Mouse (Mus musculus): ENCODE results near the gene Sppl2c.
"Not testable (repeated sequence)": the region's sequence is repeated elsewhere in the genome, so short reads cannot be mapped to it uniquely, and the experiment has no call there.

Sppl2c gene

GRCm38 (mm10) chr11:104206573-104206972 lies 20.4 kb downstream of the Sppl2c start:
- peaks cover 21% of the 10 kb centered on the region for H3K27me3 ChIP-seq (ENCODE audit: insufficient read depth, low read length)
- no peak overlapping the region for H3K4me3 ChIP-seq (replicated peaks; ENCODE audit: low read length)
- H3K36me3 ChIP-seq (ENCODE audit: insufficient read depth, low read length): no peaks in the 10 kb centered on the region
- TF ChIP-seq CTCF (conservative IDR thresholded peaks at IDR 0.05; ENCODE audit: low read length) (no peak), POU5F1 (IDR thresholded peaks at IDR 0.05; ENCODE audit: borderline replicate concordance, low read length) (no peak), NANOG (IDR thresholded peaks at IDR 0.05; ENCODE audit: borderline replicate concordance, low read length) (no peak)
- H3K9me3 ChIP-seq (ENCODE audit: low read length): peaks cover 17% of the 10 kb centered on the region
- no peaks in the 10 kb centered on the region for H3K4me1 ChIP-seq (replicated peaks; ENCODE audit: low read depth, low read length)

GRCm38 (mm10) chr11:104209041-104209440 lies 22.9 kb downstream of the Sppl2c start:
- Histone ChIP-seq H3K27me3 (ENCODE audit: insufficient read depth, low read length) (peaks cover 21% of the 10 kb centered on the region), H3K4me1 (replicated peaks; ENCODE audit: low read depth, low read length) (no peaks in the 10 kb centered on the region), H3K4me3 (replicated peaks; ENCODE audit: low read length) (no peak overlapping the region), H3K9me3 (ENCODE audit: low read length) (no peaks in the 10 kb centered on the region), H3K36me3 (ENCODE audit: insufficient read depth, low read length) (no peaks in the 10 kb centered on the region)
- TF ChIP-seq NANOG (IDR thresholded peaks at IDR 0.05; ENCODE audit: borderline replicate concordance, low read length): no peak

- Histone ChIP-seq H3K36me3 (ENCODE audit: insufficient read depth, low read length) (no peaks in the 10 kb centered on the region), H3K9me3 (ENCODE audit: low read length) (no peaks in the 10 kb centered on the region), H3K4me1 (replicated peaks; ENCODE audit: low read depth, low read length) (peaks cover 6% of the 10 kb centered on the region), H3K4me3 (replicated peaks; ENCODE audit: low read length) (no peak overlapping the region), H3K27me3 (ENCODE audit: insufficient read depth, low read length) (peaks cover 13% of the 10 kb centered on the region)
- TF ChIP-seq NANOG (IDR thresholded peaks at IDR 0.05; ENCODE audit: borderline replicate concordance, low read length) (no peak), CTCF (conservative IDR thresholded peaks at IDR 0.05; ENCODE audit: low read length) (no peak), POU5F1 (IDR thresholded peaks at IDR 0.05; ENCODE audit: borderline replicate concordance, low read length) (no peak)
Measured at GRCm38 (mm10) chr11:104211251-104211650, 25.1 kb downstream of the Sppl2c start.

GRCm38 (mm10) chr11:104214128-104214527 lies 28.0 kb downstream of the Sppl2c start:
- TF ChIP-seq CTCF (conservative IDR thresholded peaks at IDR 0.05; ENCODE audit: low read length): peak; percentile 52
- H3K9me3 ChIP-seq (ENCODE audit: low read length); H3K27me3 ChIP-seq (ENCODE audit: insufficient read depth, low read length); H3K36me3 ChIP-seq (ENCODE audit: insufficient read depth, low read length); H3K4me1 ChIP-seq (replicated peaks; ENCODE audit: low read depth, low read length); H3K4me3 ChIP-seq (replicated peaks; ENCODE audit: low read length): not testable (repeated sequence)

- no peaks in the 10 kb centered on the region for H3K9me3 ChIP-seq (ENCODE audit: low read length)
- TF ChIP-seq NANOG (IDR thresholded peaks at IDR 0.05; ENCODE audit: borderline replicate concordance, low read length): no peak
- no peak for TF ChIP-seq POU5F1 (IDR thresholded peaks at IDR 0.05; ENCODE audit: borderline replicate concordance, low read length)
- TF ChIP-seq CTCF (conservative IDR thresholded peaks at IDR 0.05; ENCODE audit: low read length): no peak
- H3K27me3 ChIP-seq (ENCODE audit: insufficient read depth, low read length): no peaks in the 10 kb centered on the region
- H3K4me3 ChIP-seq (replicated peaks; ENCODE audit: low read length): no peak overlapping the region
- no peaks in the 10 kb centered on the region for H3K36me3 ChIP-seq (ENCODE audit: insufficient read depth, low read length)
- peaks cover 12% of the 10 kb centered on the region for H3K4me1 ChIP-seq (replicated peaks; ENCODE audit: low read depth, low read length)
Measured at GRCm38 (mm10) chr11:104218075-104218474, 31.9 kb downstream of the Sppl2c start.

- Histone ChIP-seq H3K4me1 (replicated peaks; ENCODE audit: low read depth, low read length) (peaks cover 17% of the 10 kb centered on the region), H3K4me3 (replicated peaks; ENCODE audit: low read length) (no peak overlapping the region), H3K27me3 (ENCODE audit: insufficient read depth, low read length) (no peaks in the 10 kb centered on the region), H3K9me3 (ENCODE audit: low read length) (peaks cover 4% of the 10 kb centered on the region), H3K36me3 (ENCODE audit: insufficient read depth, low read length) (no peaks in the 10 kb centered on the region)
- TF ChIP-seq CTCF (conservative IDR thresholded peaks at IDR 0.05; ENCODE audit: low read length): no peak
- no peak for TF ChIP-seq NANOG (IDR thresholded peaks at IDR 0.05; ENCODE audit: borderline replicate concordance, low read length)
- TF ChIP-seq POU5F1 (IDR thresholded peaks at IDR 0.05; ENCODE audit: borderline replicate concordance, low read length): no peak
Measured at GRCm38 (mm10) chr11:104220291-104220690, 34.2 kb downstream of the Sppl2c start.

- Histone ChIP-seq H3K9me3 (ENCODE audit: low read length) (peaks cover 4% of the 10 kb centered on the region), H3K4me3 (replicated peaks; ENCODE audit: low read length) (no peak overlapping the region), H3K4me1 (replicated peaks; ENCODE audit: low read depth, low read length) (peaks cover 17% of the 10 kb centered on the region), H3K36me3 (ENCODE audit: insufficient read depth, low read length) (no peaks in the 10 kb centered on the region), H3K27me3 (ENCODE audit: insufficient read depth, low read length) (no peaks in the 10 kb centered on the region)
- no peak for TF ChIP-seq CTCF (conservative IDR thresholded peaks at IDR 0.05; ENCODE audit: low read length)
- TF ChIP-seq POU5F1 (IDR thresholded peaks at IDR 0.05; ENCODE audit: borderline replicate concordance, low read length): no peak
- TF ChIP-seq NANOG (IDR thresholded peaks at IDR 0.05; ENCODE audit: borderline replicate concordance, low read length): no peak
Measured at GRCm38 (mm10) chr11:104221751-104222150, 35.6 kb downstream of the Sppl2c start.

GRCm38 (mm10) chr11:104223301-104223700 lies 37.2 kb downstream of the Sppl2c start:
- Histone ChIP-seq H3K4me3 (replicated peaks; ENCODE audit: low read length) (peak overlapping the region; percentile 52), H3K36me3 (ENCODE audit: insufficient read depth, low read length) (no peaks in the 10 kb centered on the region), H3K4me1 (replicated peaks; ENCODE audit: low read depth, low read length) (peaks cover 17% of the 10 kb centered on the region), H3K9me3 (ENCODE audit: low read length) (peaks cover 4% of the 10 kb centered on the region), H3K27me3 (ENCODE audit: insufficient read depth, low read length) (no peaks in the 10 kb centered on the region)
- TF ChIP-seq CTCF (conservative IDR thresholded peaks at IDR 0.05; ENCODE audit: low read length) (no peak), NANOG (IDR thresholded peaks at IDR 0.05; ENCODE audit: borderline replicate concordance, low read length) (no peak), POU5F1 (IDR thresholded peaks at IDR 0.05; ENCODE audit: borderline replicate concordance, low read length) (no peak)

GRCm38 (mm10) chr11:104229391-104229790 lies 43.3 kb downstream of the Sppl2c start:
- no peak for TF ChIP-seq CTCF (conservative IDR thresholded peaks at IDR 0.05; ENCODE audit: low read length)
- TF ChIP-seq POU5F1 (IDR thresholded peaks at IDR 0.05; ENCODE audit: borderline replicate concordance, low read length): no peak
- TF ChIP-seq NANOG (IDR thresholded peaks at IDR 0.05; ENCODE audit: borderline replicate concordance, low read length): no peak

More at GRCm38 (mm10) chr11:104229391-104229790, 43.3 kb downstream of the Sppl2c start:
- H3K36me3 ChIP-seq (ENCODE audit: insufficient read depth, low read length): no peaks in the 10 kb centered on the region
- peaks cover 36% of the 10 kb centered on the region for H3K4me1 ChIP-seq (replicated peaks; ENCODE audit: low read depth, low read length)
- H3K27me3 ChIP-seq (ENCODE audit: insufficient read depth, low read length): peaks cover 35% of the 10 kb centered on the region
- H3K4me3 ChIP-seq (replicated peaks; ENCODE audit: low read length): no peak overlapping the region
- peaks cover 3% of the 10 kb centered on the region for H3K9me3 ChIP-seq (ENCODE audit: low read length)

All from E14TG2a.4 (cell line).